Mouse (Mus musculus): Measurements from ENCODE around the gene Jade2.

- TF ChIP-seq CTCF (IDR thresholded peaks at IDR 0.05; ENCODE audit: low read depth, low read length) (no peak), EP300 (IDR thresholded peaks at IDR 0.05; ENCODE audit: insufficient read depth, low read depth, low read length) (no peak), POLR2A (IDR thresholded peaks at IDR 0.05; ENCODE audit: insufficient read depth, low read length) (no peak)
These were observed 24.5 kb downstream of the Jade2 start for GRCm38 (mm10) chr11:51832992-51833391.
